Mouse (Mus musculus): ENCODE data around the gene Pard3. TPM values are rescaled to one million over a fixed set of nuclear protein-coding genes. Genes with fewer than 3 reads are reported as not detected.

Pard3 gene
- polyA plus RNA-seq, 1 experiment from 2014 or later = 25.2 TPM

DNA sequence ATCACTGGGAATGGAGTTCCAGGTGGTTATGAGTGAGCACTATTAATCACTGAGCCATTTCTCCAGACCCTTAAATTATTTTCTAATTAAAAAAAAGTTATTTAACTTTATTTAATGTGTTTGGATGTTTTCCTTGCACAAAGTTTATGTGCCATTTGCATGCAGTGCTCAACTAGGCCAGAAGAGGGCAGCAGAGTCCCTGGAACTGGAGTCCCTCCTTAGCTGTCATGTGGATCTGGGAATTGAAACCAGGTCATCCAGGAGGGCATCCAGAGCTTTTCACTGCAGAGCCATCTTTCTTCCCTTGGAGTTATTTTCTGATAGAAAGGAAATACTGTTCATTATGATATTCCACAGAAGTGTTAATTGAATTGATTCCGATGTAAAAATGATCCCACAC lies 268.1 kb downstream of the Pard3 start:
- H3K36me3 ChIP-seq = peaks cover 5% of the 10 kb centered on the region; the same call in 1 of the 2 replicates
- no peaks in the 10 kb centered on the region for H3K9me3 ChIP-seq
- no peak overlapping the region for H3K27ac ChIP-seq
- no peak overlapping the region for H3K4me3 ChIP-seq
- no peaks in the 10 kb centered on the region for H3K27me3 ChIP-seq (ENCODE audit: insufficient read depth, poor library complexity, severe bottlenecking)
- H3K4me1 ChIP-seq = peaks cover 24% of the 10 kb centered on the region
- no peak for DNase-seq (ENCODE audit: low spot score)
- 94% methylated on average over 1 of the region's 1 CpGs for WGBS

DNA sequence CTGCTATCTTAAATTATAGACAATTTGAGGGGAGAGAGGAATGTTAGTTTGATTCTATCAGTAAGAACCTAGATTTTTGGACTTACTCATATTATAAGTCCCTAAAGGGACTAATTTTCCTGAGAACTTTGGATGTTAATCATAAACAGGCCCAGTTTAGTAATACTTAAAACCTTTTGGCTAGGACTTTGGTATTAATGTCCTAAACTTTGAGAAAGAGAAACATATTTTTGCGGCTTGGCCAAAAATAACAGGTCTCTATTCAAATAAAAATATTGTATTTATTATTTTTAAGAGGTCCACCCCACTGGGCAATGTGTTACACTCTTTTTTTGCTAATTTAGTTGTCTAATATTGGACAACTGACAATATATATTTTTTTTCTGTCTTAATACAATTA lies 271.5 kb downstream of the Pard3 start:
- DNase-seq (ENCODE audit: low spot score) = no peak
- no peaks in the 10 kb centered on the region for H3K9me3 ChIP-seq
- WGBS = 83% methylated on average over 1 of the region's 1 CpGs

DNA sequence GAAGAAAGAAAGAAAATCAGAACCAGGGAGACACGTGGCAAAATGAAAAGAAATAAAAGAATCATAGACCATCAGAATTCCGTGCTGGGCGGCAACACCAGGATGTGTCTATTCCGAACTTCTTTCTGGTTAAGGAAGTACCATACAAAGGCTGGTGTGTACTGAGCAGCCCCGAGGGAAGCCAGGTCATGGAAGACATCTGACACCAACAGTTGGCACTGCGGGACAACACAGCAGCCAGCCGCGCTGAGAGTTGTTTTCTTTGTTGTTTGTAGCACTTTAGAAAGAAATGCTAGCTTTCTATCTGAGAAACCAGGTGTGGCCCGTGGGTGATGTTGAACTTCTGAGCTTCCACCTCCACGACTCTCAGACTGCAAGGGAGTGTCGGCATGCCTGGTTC lies 274.5 kb downstream of the Pard3 start:
- H3K36me3 ChIP-seq = no peaks in the 10 kb centered on the region
- peaks cover 9% of the 10 kb centered on the region for H3K4me1 ChIP-seq
- no peak for DNase-seq (ENCODE audit: low spot score)
- H3K4me3 ChIP-seq = no peak overlapping the region
- no peaks in the 10 kb centered on the region for H3K9me3 ChIP-seq
- WGBS = 81% methylated on average over 11 of the region's 11 CpGs
- no peaks in the 10 kb centered on the region for H3K27me3 ChIP-seq (ENCODE audit: insufficient read depth, poor library complexity, severe bottlenecking)
- H3K27ac ChIP-seq = no peak overlapping the region

More for the DNA sequence above, 271.5 kb downstream of the Pard3 start:
- H3K4me1 ChIP-seq = peaks cover 15% of the 10 kb centered on the region
- no peak overlapping the region for H3K4me3 ChIP-seq
- no peaks in the 10 kb centered on the region for H3K27me3 ChIP-seq (ENCODE audit: insufficient read depth, poor library complexity, severe bottlenecking)
- no peak overlapping the region for H3K27ac ChIP-seq
- peaks cover 5% of the 10 kb centered on the region; the same call in 1 of the 2 replicates for H3K36me3 ChIP-seq

DNA sequence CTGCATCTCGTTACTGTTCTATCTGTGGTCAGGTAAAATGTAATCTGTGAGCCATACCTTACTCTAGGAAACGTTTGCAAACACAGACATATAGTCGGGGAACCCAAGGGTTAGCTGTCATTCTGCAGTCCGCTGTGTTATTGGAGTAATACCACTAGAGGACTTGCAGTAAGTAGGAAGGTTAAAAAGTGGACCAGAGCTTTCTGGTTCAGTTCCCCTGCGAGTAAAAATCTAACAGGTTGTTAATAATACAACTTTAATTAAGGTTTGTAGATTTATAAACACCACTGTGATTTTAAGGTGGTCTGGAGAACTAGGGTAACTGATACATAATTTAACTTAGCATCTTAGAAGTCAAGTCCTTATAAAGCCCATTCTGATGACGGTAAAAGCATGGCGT lies 277.4 kb downstream of the Pard3 start:
- WGBS = 83% methylated on average over 7 of the region's 7 CpGs
- no peak for DNase-seq (ENCODE audit: low spot score)

DNA sequence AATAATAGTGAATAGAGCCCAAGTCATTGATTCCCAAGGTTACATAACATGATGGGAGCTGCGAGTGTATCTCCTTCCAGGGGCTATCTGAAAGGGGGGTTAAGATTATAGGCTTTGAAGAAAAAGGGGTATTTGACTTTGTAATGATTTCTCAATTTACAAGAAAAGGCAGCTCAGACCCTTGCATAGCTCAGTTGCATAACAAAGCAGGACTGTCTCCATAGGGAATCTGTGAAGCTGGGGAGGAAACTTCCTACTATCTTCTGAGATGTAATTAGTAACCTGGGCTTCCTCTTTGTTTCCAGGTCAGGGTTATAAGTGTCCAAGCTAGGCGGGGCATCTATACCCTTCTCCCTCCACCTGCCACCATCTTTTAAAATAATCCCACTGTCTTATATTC lies 279.4 kb downstream of the Pard3 start:
- WGBS = 67% methylated on average over 2 of the region's 2 CpGs
- no peaks in the 10 kb centered on the region for H3K36me3 ChIP-seq

More for the DNA sequence above, 277.4 kb downstream of the Pard3 start:
- Histone ChIP-seq H3K4me1 (peaks cover 9% of the 10 kb centered on the region), H3K36me3 (no peaks in the 10 kb centered on the region), H3K9me3 (no peaks in the 10 kb centered on the region), H3K27ac (no peak overlapping the region), H3K4me3 (no peak overlapping the region), H3K27me3 (ENCODE audit: insufficient read depth, poor library complexity, severe bottlenecking) (no peaks in the 10 kb centered on the region)

DNA sequence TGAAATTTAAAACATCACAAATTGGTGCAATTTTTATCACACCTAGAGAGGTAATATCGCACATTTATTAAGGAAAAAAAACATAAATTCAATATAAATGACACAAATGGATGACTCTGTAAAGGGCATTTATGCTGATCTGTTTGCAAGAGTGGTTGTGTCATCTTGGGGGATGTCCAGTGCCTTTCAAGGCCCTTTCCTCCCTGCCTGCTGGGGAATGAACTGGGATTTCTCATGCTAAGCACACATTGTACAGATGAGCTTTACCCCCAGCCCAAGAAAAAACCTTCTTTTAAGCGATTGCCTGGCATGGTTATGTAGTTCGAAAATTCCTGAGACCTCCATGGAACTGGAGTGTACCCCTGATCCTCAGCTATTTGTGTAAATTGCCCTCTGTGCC lies 280.7 kb downstream of the Pard3 start:
- no peak overlapping the region for H3K4me3 ChIP-seq
- no peak overlapping the region for H3K27ac ChIP-seq
- H3K4me1 ChIP-seq = peaks cover 9% of the 10 kb centered on the region
- DNase-seq (ENCODE audit: low spot score) = no peak
- H3K9me3 ChIP-seq = no peaks in the 10 kb centered on the region
- 79% methylated on average over 3 of the region's 3 CpGs for WGBS
- H3K36me3 ChIP-seq = no peaks in the 10 kb centered on the region
- no peaks in the 10 kb centered on the region for H3K27me3 ChIP-seq (ENCODE audit: insufficient read depth, poor library complexity, severe bottlenecking)

More for the DNA sequence above, 279.4 kb downstream of the Pard3 start:
- DNase-seq (ENCODE audit: low spot score) = no peak
- no peaks in the 10 kb centered on the region for H3K27me3 ChIP-seq (ENCODE audit: insufficient read depth, poor library complexity, severe bottlenecking)
- H3K9me3 ChIP-seq = no peaks in the 10 kb centered on the region
- H3K4me1 ChIP-seq = peaks cover 9% of the 10 kb centered on the region
- no peak overlapping the region for H3K27ac ChIP-seq
- no peak overlapping the region for H3K4me3 ChIP-seq

DNA sequence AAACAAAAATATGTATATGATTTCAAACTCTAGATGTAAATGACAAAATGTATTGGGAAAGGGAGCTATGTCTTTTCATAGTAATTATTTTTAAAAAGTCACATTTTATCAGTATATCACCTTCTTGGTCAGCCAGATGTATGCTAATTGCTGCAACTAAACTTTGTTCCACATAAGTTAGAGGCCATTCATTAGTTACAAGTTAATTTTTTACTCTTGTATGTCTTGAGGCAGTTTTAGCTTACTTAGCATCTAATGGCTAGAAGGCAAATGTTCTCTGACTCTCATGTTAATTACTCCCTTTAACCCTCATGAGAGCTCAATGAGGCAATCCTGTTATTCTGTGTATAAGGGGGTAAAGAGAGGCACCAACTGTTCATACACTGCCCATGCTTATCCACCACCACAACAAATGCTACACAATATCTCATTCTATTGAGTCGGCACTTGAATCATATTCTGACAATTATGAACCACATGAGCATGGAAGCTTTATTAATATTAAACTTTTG lies 282.3 kb downstream of the Pard3 start:
- Histone ChIP-seq H3K27me3 (ENCODE audit: insufficient read depth, poor library complexity, severe bottlenecking) (no peaks in the 10 kb centered on the region), H3K27ac (no peak overlapping the region)

DNA sequence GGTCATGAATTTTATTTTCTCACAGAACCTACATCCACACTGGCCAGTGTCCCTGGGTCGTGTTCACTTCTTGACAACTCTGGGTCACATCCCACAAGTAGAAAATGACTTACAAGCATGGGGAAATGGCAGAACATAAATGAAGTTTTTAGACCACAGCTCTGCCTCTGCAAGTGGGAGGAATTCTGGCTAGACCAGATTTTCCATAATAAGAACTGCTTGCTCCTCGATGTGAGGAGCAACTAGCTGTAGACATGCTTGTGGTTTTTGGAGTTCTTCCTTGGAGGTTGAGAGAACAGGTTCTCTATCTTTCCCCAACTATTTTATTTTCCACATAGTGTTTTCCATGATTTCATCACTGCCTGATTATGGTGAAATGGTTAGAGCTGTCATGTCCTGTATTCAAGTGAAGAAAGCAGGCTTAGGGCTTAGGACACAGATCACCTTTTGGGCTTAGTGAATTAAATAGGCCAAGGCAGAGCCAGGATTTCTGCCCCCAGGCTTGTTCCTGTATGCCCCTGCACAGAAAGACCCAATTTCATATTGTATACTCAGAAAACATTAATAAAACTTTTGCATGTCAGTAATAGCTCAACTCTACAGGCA lies 284.3 kb downstream of the Pard3 start:
- 94% methylated on average over 2 of the region's 2 CpGs for WGBS
- no peak for DNase-seq (ENCODE audit: low spot score)

More for the DNA sequence above, 282.3 kb downstream of the Pard3 start:
- Histone ChIP-seq H3K4me1 (peaks cover 9% of the 10 kb centered on the region), H3K36me3 (no peaks in the 10 kb centered on the region), H3K9me3 (no peaks in the 10 kb centered on the region), H3K4me3 (no peak overlapping the region)
- DNase-seq (ENCODE audit: low spot score) = no peak
- 91% methylated on average over 1 of the region's 1 CpGs for WGBS

DNA sequence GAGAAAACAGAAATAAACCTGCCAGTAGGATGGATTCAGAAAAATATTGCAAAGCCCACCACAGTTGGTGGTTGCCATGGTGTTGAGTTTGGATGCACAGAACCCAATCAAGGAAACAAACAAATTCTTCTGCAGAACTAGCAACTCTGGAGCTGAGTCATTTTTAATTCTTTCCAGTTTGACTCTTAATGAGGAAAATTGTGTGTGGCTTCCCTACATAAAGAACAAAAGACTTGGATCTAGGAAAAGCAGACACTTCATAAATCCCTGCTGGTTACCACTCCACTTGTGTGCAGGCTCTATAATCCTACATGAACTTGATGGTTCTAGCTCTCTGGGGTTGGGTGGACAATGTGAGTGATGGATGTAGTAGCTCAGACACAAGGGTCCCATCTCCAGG lies 298.1 kb downstream of the Pard3 start:
- Histone ChIP-seq H3K9me3 (no peaks in the 10 kb centered on the region), H3K4me1 (no peaks in the 10 kb centered on the region), H3K27ac (no peak overlapping the region), H3K4me3 (no peak overlapping the region), H3K27me3 (ENCODE audit: insufficient read depth, poor library complexity, severe bottlenecking) (no peaks in the 10 kb centered on the region), H3K36me3 (0 out of 2 replicates have a peak, but pooled peaks cover 2% of the 10 kb centered on the region)
- no peak for DNase-seq (ENCODE audit: low spot score)

More for the DNA sequence above, 284.3 kb downstream of the Pard3 start:
- no peaks in the 10 kb centered on the region for H3K36me3 ChIP-seq
- H3K4me3 ChIP-seq = no peak overlapping the region
- H3K9me3 ChIP-seq = no peaks in the 10 kb centered on the region
- H3K27me3 ChIP-seq (ENCODE audit: insufficient read depth, poor library complexity, severe bottlenecking) = no peaks in the 10 kb centered on the region
- no peak overlapping the region for H3K27ac ChIP-seq
- H3K4me1 ChIP-seq = peaks cover 9% of the 10 kb centered on the region

DNA sequence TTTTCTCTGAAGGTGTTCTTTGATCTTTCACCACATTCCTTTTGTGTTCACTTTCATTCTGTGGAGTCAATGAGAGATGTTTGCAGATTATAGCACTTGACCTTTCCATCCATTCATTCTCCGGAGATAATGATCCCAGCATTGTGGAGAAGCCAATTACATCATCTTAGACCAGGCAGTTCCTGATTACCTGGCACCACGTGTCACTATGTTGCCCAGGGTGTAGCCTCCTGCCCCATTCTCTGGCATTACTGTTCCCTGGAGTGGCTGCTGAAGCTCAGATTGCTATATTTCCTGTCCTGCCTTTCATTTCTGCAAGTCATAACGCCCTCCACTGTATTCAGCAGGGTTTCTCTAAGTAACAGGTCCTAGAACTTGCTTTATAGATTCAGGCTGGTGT lies 304.7 kb downstream of the Pard3 start:
- H3K4me1 ChIP-seq = no peaks in the 10 kb centered on the region
- H3K9me3 ChIP-seq = no peaks in the 10 kb centered on the region
- no peak overlapping the region for H3K4me3 ChIP-seq
- no peak overlapping the region for H3K27ac ChIP-seq
- no peaks in the 10 kb centered on the region for H3K27me3 ChIP-seq (ENCODE audit: insufficient read depth, poor library complexity, severe bottlenecking)
- DNase-seq (ENCODE audit: low spot score) = no peak
- 69% methylated on average over 3 of the region's 3 CpGs for WGBS
- peaks cover 27% of the 10 kb centered on the region for H3K36me3 ChIP-seq

DNA sequence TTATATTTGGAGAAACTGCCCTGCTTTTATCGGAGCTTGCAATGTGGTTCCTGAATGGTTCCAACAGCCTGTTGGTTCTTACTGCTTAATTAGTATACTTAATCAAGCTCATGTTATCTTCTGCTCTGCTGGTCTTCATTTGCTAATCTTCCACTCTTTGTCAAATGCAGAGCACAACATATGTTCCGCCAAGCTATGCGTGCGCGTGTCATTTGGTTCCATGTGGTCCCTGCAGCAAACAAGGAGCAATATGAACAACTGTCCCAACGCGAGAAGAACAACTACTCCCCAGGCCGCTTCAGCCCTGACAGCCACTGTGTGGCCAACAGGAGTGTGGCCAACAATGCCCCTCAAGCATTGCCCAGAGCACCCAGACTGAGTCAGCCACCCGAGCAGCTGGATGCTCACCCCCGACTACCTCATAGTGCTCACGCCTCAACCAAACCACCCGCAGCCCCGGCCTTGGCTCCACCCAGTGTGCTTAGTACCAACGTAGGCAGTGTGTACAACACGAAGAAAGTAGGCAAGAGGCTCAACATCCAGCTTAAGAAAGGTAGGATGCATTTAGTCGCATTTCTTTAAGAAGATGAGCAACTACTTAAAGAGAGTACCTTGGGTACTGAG lies 307.7 kb downstream of the Pard3 start:
- H3K36me3 ChIP-seq = peaks cover 30% of the 10 kb centered on the region
- H3K27me3 ChIP-seq (ENCODE audit: insufficient read depth, poor library complexity, severe bottlenecking) = no peaks in the 10 kb centered on the region
- WGBS = 91% methylated on average over 16 of the region's 16 CpGs
- no peaks in the 10 kb centered on the region for H3K9me3 ChIP-seq
- DNase-seq (ENCODE audit: low spot score) = no peak
- H3K4me1 ChIP-seq = no peaks in the 10 kb centered on the region; the same call in 1 of the 2 replicates
- no peak overlapping the region for H3K4me3 ChIP-seq
- no peak overlapping the region for H3K27ac ChIP-seq

DNA sequence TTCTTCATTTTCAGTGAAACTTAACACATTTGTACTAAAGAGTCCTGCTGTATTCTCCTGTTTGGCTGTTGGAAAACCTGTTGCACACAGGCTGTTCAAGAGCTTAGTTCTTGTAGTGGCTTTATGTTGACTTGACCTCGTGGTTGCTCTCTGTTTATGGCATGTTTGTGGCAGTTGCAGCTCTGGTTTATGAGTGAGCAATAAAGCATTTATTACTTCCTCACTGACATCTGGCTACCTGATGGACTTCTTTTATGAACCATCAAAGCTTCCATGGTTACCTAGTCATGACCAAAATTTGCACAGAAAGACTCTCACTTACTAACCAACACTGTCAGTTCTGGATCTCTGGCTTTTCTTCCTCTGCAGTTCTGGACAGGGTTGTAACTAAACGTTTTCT lies 314.1 kb downstream of the Pard3 start:
- no peaks in the 10 kb centered on the region for H3K9me3 ChIP-seq
- WGBS = 77% methylated on average over 2 of the region's 2 CpGs
- no peak for DNase-seq (ENCODE audit: low spot score)

DNA sequence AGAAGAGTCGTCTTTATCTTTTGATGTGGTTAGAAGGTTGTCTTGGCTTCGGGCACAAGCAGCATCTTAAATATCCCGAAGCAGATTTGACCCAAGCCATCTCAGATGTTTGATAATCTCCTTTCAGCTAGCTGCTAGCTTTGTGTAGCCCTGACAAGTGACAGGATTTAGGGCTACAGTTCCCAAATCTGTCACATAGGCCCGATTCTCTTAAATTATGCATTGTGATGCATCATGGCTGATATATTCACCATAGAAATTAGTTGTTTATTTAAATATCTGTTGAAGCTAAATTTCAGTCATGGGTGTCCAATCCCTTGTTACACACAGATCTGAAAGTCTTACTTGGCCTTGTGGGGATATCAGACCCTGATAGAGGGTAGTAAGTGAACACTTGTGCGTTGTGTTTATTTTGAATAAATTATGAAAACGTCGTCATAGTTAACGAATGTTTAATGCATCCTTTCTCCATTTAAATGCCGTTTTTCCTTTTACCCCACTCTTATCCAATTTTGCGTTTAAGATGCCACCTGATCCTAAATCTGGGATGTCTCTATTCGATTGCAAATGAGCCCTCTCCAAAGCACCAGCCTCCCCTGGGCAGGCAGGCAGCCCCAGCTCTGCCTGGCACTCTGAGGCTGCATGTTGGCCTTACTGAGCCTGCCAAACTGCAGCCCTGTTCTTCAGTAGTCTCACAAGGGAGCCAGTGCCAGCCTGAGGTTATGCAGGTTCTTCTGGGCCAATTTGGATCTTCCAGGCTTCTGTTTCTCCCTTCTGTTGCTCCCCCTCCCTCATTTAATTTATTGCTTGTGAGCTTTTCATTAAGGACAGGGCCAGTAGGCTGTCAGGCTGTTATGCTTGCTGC lies 315.5 kb downstream of the Pard3 start:
- Histone ChIP-seq H3K27ac (no peak overlapping the region), H3K36me3 (peaks cover 28% of the 10 kb centered on the region), H3K27me3 (ENCODE audit: insufficient read depth, poor library complexity, severe bottlenecking) (no peaks in the 10 kb centered on the region), H3K4me3 (no peak overlapping the region), H3K9me3 (no peaks in the 10 kb centered on the region), H3K4me1 (no peaks in the 10 kb centered on the region; the same call in 1 of the 2 replicates)
- DNase-seq (ENCODE audit: low spot score) = no peak
- WGBS = 81% methylated on average over 11 of the region's 11 CpGs

More for the DNA sequence above, 314.1 kb downstream of the Pard3 start:
- H3K27me3 ChIP-seq (ENCODE audit: insufficient read depth, poor library complexity, severe bottlenecking) = no peaks in the 10 kb centered on the region
- peaks cover 19% of the 10 kb centered on the region for H3K36me3 ChIP-seq
- no peak overlapping the region for H3K4me3 ChIP-seq
- H3K27ac ChIP-seq = no peak overlapping the region
- H3K4me1 ChIP-seq = no peaks in the 10 kb centered on the region; the same call in 1 of the 2 replicates
